8 mouse cellular contexts compared by ENCODE assay signal in the genomic region with DNA sequence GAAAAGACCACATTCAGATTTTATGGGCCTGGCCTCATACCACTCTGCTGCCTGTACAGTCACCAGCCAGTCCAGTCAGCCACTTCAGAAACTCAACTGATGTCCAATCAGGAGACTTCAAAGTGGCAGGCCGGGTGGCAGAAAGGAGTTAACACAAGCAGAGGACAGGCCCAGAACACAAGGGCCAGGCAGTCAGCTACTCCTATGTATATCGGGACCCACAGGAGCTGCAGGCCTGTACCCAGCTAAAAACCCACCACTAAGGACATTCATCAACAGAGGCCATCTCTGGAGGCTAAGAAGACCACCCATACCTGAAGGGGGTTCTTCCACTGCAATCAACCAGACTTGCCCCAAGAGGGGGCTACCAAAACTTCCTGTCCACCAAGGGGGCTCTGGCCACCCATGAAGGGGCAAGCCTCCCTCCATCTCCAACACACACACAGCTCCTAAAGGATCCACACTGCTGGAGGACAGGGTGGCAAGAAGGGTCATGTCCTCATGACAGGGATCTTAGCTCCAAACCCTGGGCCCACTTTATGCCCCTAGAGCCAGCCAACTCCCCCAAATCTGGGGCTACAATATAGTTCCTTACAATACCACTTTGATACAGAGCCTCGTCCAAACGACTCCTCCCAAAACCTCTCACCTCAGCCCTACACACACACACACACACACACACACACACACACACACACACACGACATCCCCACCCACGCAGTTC. TPM values are rescaled to one million over a fixed set of nuclear protein-coding genes. Genes with fewer than 3 reads are reported as not detected.
DNase-seq lines count a peak whose midpoint lies in the region; ATAC-seq and TF ChIP-seq lines count a peak whose summit lies in the region.

No protein-coding gene starts in this region.

- H3K79me2 ChIP-seq in MEL (ENCODE audit: control insufficient read depth, insufficient read depth, low read length, poor library complexity) = peaks cover 15% of the 10 kb centered on the region

- H3K4me3 ChIP-seq in gastrocnemius, adult 2 months = peak overlapping the region; percentile 71
- peak overlapping the region; percentile 78 to 85 for H3K4me3 ChIP-seq in MEL (ENCODE audit: control insufficient read depth in 1 of 2, insufficient read depth in 1 of 2, low read depth in 2 of 2, low read length in 2 of 2)
- H3K4me3 ChIP-seq in forebrain, embryonic 16.5 days (replicated peaks; ENCODE audit: low read length) = peak overlapping the region; percentile 57
- peak overlapping the region; percentile 64 for H3K4me3 ChIP-seq in limb, embryonic 14.5 days (replicated peaks; ENCODE audit: low read length)

- ATAC-seq in forebrain, embryonic 16.5 days = 0 out of 2 replicates have a peak, but pooled peaks have one; percentile 2
- no peak for ATAC-seq in limb, embryonic 14.5 days (ENCODE audit: low FRiP score, low read depth)

- WGBS in forebrain, embryonic 16.5 days = 3% methylated on average over 6 of the region's 6 CpGs
- 3% methylated on average over 6 of the region's 6 CpGs for WGBS in limb, embryonic 14.5 days

- intact Hi-C loops in gastrocnemius, adult 2 months (cut with DNase I) = no loop called here
- intact Hi-C loops in gastrocnemius, postnatal 14 days (cut with DNase I; ENCODE audit: low total_unique reads) = no loop called here

- no peak for TF ChIP-seq CTCF in gastrocnemius, adult 2 months (IDR thresholded peaks at IDR 0.05)
- no peak for TF ChIP-seq CTCF in MEL (IDR thresholded peaks at IDR 0.05 in 2 of 3, conservative IDR thresholded peaks at IDR 0.05 in 1 of 3; ENCODE audit: control insufficient read depth in 1 of 3, insufficient read depth in 1 of 3, low read depth in 2 of 3, low read length in 3 of 3, poor library complexity in 1 of 3, severe bottlenecking in 1 of 3)

- peak overlapping the region; percentile 90 for H3K9ac ChIP-seq in MEL (ENCODE audit: control insufficient read depth, low read depth, low read length, poor library complexity, severe bottlenecking)
- H3K9ac ChIP-seq in forebrain, embryonic 16.5 days (replicated peaks; ENCODE audit: low read depth, low read length) = peak overlapping the region; percentile 96
- peak overlapping the region; percentile 98 for H3K9ac ChIP-seq in limb, embryonic 14.5 days (ENCODE audit: low read depth, low read length, severe bottlenecking)

- DNase-seq in gastrocnemius, adult 2 months = no peak
- DNase-seq in gastrocnemius, postnatal 14 days = no peak
- peak; percentile 62 for DNase-seq in MEL (ENCODE audit: low read depth, low spot score)
- DNase-seq in limb, embryonic 14.5 days (ENCODE audit: low spot score) = no peak
- peak; percentile 52 for DNase-seq in neural tube, embryonic 10.5 days (ENCODE audit: extremely low spot score, low spot score)
- no peak for DNase-seq in layer of hippocampus, postnatal 36 days
- no peak for DNase-seq in left cerebral cortex, adult 11 months (ENCODE audit: low spot score)

- peak overlapping the region; percentile 100 for H3K4me2 ChIP-seq in forebrain, embryonic 16.5 days (ENCODE audit: low read length)
- H3K4me2 ChIP-seq in limb, embryonic 14.5 days (replicated peaks; ENCODE audit: low read depth, low read length, severe bottlenecking) = peak overlapping the region; percentile 74

- H3K9me3 ChIP-seq in MEL (replicated peaks; ENCODE audit: insufficient read depth, low read length) = no peaks in the 10 kb centered on the region
- no peaks in the 10 kb centered on the region for H3K9me3 ChIP-seq in forebrain, embryonic 16.5 days (ENCODE audit: control insufficient read depth, low read length)
- H3K9me3 ChIP-seq in limb, embryonic 14.5 days (ENCODE audit: control insufficient read depth, low read length) = no peaks in the 10 kb centered on the region

- peak overlapping the region; percentile 86; the same call in 1 of the 2 replicates for H3K27ac ChIP-seq in gastrocnemius, adult 2 months
- peak overlapping the region; percentile 39; the same call in 1 of the 2 replicates for H3K27ac ChIP-seq in MEL (ENCODE audit: control insufficient read depth, low read depth, low read length)
- peak overlapping the region; percentile 95 for H3K27ac ChIP-seq in forebrain, embryonic 16.5 days (ENCODE audit: low read length)
- peak overlapping the region; percentile 98; the same call in 1 of the 2 replicates for H3K27ac ChIP-seq in limb, embryonic 14.5 days (replicated peaks; ENCODE audit: low read depth, low read length)

- peaks cover 8 to 30% of the 10 kb centered on the region in 2 experiments for H3K4me1 ChIP-seq in MEL (ENCODE audit: control insufficient read depth in 1 of 2, insufficient read depth in 2 of 2, low read length in 2 of 2)
- peaks cover 39% of the 10 kb centered on the region for H3K4me1 ChIP-seq in forebrain, embryonic 16.5 days (replicated peaks; ENCODE audit: control insufficient read depth, insufficient read depth, low read length)
- H3K4me1 ChIP-seq in limb, embryonic 14.5 days (ENCODE audit: control insufficient read depth, insufficient read depth, low read length) = peaks cover 35% of the 10 kb centered on the region

- H3K36me3 ChIP-seq in MEL (ENCODE audit: control insufficient read depth in 1 of 2, insufficient read depth in 2 of 2, low read length in 2 of 2) = peaks cover 0 to 19% of the 10 kb centered on the region in 2 experiments; a peak in 2 of 4 replicates
- H3K36me3 ChIP-seq in forebrain, embryonic 16.5 days (ENCODE audit: control insufficient read depth, insufficient read depth) = no peaks in the 10 kb centered on the region
- peaks cover 7% of the 10 kb centered on the region; the same call in 1 of the 2 replicates for H3K36me3 ChIP-seq in limb, embryonic 14.5 days (ENCODE audit: control insufficient read depth, insufficient read depth, low read length)

- H3K27me3 ChIP-seq in MEL (ENCODE audit: control insufficient read depth in 1 of 2, insufficient read depth in 2 of 2, low read length in 2 of 2) = no peaks in the 10 kb centered on the region
- H3K27me3 ChIP-seq in forebrain, embryonic 16.5 days (replicated peaks; ENCODE audit: control insufficient read depth, insufficient read depth, low read length) = no peaks in the 10 kb centered on the region
- no peaks in the 10 kb centered on the region for H3K27me3 ChIP-seq in limb, embryonic 14.5 days (ENCODE audit: control insufficient read depth, insufficient read depth, low read length)

- no peak for TF ChIP-seq RAD21 in MEL (IDR thresholded peaks at IDR 0.05; ENCODE audit: low read depth, low read length)

- no peak; a peak in 1 of 4 replicates for TF ChIP-seq EP300 in MEL (IDR thresholded peaks at IDR 0.05; ENCODE audit: low read depth in 1 of 2, low read length in 2 of 2)

- no peak for TF ChIP-seq POLR2A in MEL (IDR thresholded peaks at IDR 0.05; ENCODE audit: control insufficient read depth in 1 of 2, insufficient read depth in 1 of 2, low read depth in 1 of 2, low read length in 2 of 2, poor library complexity in 1 of 2)
- TF ChIP-seq POLR2A in limb, embryonic 14.5 days (IDR thresholded peaks at IDR 0.05; ENCODE audit: borderline replicate concordance, extremely low read depth, insufficient read depth, insufficient read length) = no peak

TF ChIP-seq in MEL, 35 proteins besides CTCF, POLR2A, EP300 and RAD21:
- TF ChIP-seq TBP (IDR thresholded peaks at IDR 0.05; ENCODE audit: low read depth, low read length) = 0 out of 2 replicates have a peak, but pooled peaks have one; percentile 15
- 0 out of 2 replicates have a peak, but pooled peaks have one; percentile 9 for TF ChIP-seq RCOR1 (IDR thresholded peaks at IDR 0.05; ENCODE audit: low read depth, low read length)
- no peak for TF ChIP-seq ZKSCAN1 (IDR thresholded peaks at IDR 0.05; ENCODE audit: low read depth, low read length)
TF ChIP-seq in MEL: peak in this region for 2.

RNA-seq across cellular contexts. Expression of gene Zfp362, which starts 1.3 kb away (rescaled TPM):
- total RNA-seq in gastrocnemius, adult 2 months (2021) = 10 to 100 TPM in 1 of 2 experiments, 1 to 10 TPM in 1; 10.0 to 10.5 TPM
- 10 to 100 TPM; 11.9 to 12.0 TPM for total RNA-seq in gastrocnemius, postnatal 14 days (2021)
- 2.4 and 2.7 TPM in 2 replicates for total RNA-seq in MEL (2012; rRNA removed)
- polyA plus RNA-seq in MEL (2012; ENCODE audit: insufficient read depth in 1 of 2, insufficient read length in 2 of 2, low read depth in 1 of 2, low replicate concordance in 2 of 2, missing spikeins in 1 of 2) = 10 to 100 TPM in 1 of 2 experiments, not detected in 1; 30.1 TPM
- polyA plus RNA-seq in forebrain, embryonic 16.5 days (2015; fragmentation: Nextera tagmentation; extraction: Ambion mirVana) = 45.2 and 47.6 TPM in 2 replicates
- 87.2 and 131 TPM in 2 replicates for polyA plus RNA-seq in limb, embryonic 14.5 days (2012; rRNA removed)
- 38.7 and 47.4 TPM in 2 replicates for polyA plus RNA-seq in limb, embryonic 14.5 days (2014; fragmentation: Nextera tagmentation; extraction: Ambion mirVana)
- 10 to 100 TPM; 23.7 to 29.8 TPM for total RNA-seq in layer of hippocampus, postnatal 36 days (2021)

RNA-seq across cellular contexts. Expression of gene A3galt2, which starts 49.4 kb away (rescaled TPM):
- under 1 TPM; 0.10 to 0.14 TPM for total RNA-seq in gastrocnemius, adult 2 months (2021)
- total RNA-seq in gastrocnemius, postnatal 14 days (2021) = under 1 TPM; 0.06 to 0.18 TPM
- total RNA-seq in MEL (2012; rRNA removed) = not detected in 2 replicates
- polyA plus RNA-seq in MEL (2012; ENCODE audit: insufficient read depth in 1 of 2, insufficient read length in 2 of 2, low read depth in 1 of 2, low replicate concordance in 2 of 2, missing spikeins in 1 of 2) = under 1 TPM in 1 of 2 experiments, not detected in 1; 0.06 TPM
- polyA plus RNA-seq in forebrain, embryonic 16.5 days (2015; fragmentation: Nextera tagmentation; extraction: Ambion mirVana) = 0.43 and 0.63 TPM in 2 replicates
- polyA plus RNA-seq in limb, embryonic 14.5 days (2012; rRNA removed) = 1.7 and 2.1 TPM in 2 replicates
- 0.15 and 0.39 TPM in 2 replicates for polyA plus RNA-seq in limb, embryonic 14.5 days (2014; fragmentation: Nextera tagmentation; extraction: Ambion mirVana)
- total RNA-seq in layer of hippocampus, postnatal 36 days (2021) = under 1 TPM; 0.48 to 0.62 TPM

Comparison
In these comparisons a context has a peak if more than half of its experiments do, and no peak if none do; other contexts are left out.
1. DNase-seq: peak in MEL (single experiment) and neural tube, embryonic 10.5 days (single experiment); none in gastrocnemius, adult 2 months (single experiment), gastrocnemius, postnatal 14 days (single experiment), limb, embryonic 14.5 days (single experiment), layer of hippocampus, postnatal 36 days (0 of 2) and left cerebral cortex, adult 11 months (single experiment).
2. H3K27ac ChIP-seq: peak in every context shown above with its lines; median percentile 98 in limb, embryonic 14.5 days; 95 in forebrain, embryonic 16.5 days; 86 in gastrocnemius, adult 2 months; 39 in MEL.
3. Peak in every context shown above with its lines, with median percentiles within 50 percentile points of each other: H3K4me3 ChIP-seq and H3K9ac ChIP-seq.